Mouse (Mus musculus): ENCODE measurements around the gene Gm28845. TPM values are rescaled to one million over a fixed set of nuclear protein-coding genes. Genes with fewer than 3 reads are reported as not detected.
"Not testable (repeated sequence)": the region's sequence is repeated elsewhere in the genome, so short reads cannot be mapped to it uniquely, and the experiment has no call there.

Gene Gm28845
- total RNA-seq, 2 experiments from 2014 or later: not detected

DNA sequence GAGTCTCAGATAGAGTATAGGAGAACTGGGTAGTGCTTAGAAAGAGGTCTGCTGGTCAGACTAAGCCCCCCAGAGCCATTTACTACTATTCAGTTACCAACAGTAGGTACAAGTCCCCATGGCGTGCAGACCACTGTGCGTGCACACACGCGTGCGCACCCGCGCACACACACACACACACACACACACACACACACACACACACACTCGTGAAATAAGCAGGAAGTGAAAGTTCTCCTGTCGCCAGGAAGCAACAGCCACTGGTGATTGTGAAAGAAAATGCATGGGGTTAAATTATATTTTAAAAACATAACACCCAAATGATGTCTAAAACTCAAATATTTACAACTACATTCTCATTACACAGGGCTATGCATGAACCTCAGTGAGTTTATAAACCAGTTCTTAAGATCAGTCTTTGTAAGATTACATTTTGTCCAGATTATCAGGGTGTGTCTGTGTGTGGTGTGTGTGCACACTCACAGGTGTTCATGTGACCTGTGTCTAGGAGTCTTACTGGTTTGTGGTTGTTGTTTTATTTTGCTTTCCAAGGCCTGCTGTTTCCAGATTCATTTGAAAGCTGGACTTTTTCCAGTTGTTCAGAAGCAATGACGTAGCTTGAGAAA is 11.6 kb downstream of the Gm28845 start:
- no peak for DNase-seq

DNA sequence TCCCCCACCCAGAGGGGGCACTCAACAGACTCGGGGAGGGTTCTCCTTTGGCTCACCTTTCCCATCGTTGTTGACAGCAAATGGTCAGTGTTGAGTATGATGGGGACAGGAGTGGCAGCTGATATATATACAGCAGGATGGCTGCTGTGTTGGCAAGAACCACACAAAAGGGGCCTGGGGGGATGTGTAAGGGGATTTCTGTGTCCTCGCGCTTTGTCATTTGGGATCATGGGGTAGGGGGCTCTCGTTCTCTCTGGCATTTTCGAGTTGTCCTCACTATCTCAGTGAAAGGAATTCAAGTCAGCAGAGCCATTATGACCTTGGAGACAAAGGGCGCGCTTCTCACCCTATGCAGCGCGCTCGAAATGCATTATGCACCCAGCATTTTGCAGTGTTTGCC is 16.1 kb downstream of the Gm28845 start, which contains the start of gene Cryga:
Cryga (minus strand) TSS at position 101 of the 400 bp plus-strand sequence.
- DNase-seq: no peak

DNA sequence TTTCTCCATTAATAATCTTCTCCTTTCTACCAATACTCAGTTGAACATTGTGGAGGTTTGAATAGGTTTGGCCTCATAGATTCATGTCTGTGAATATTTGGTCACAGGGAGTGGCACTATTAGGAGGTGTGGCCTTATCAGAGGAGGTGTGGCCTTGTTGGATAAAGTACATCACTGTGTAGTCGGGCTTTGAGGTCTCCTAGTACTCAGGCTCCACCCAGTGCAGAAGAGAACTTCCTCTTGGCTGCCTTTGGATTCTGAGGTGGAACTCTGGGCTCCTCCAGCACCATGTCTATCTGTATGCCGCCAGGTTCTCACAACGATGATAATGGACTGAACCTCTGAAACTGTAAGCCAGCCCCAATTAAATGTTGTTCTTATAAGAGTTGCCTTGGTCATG is 22.4 kb downstream of the Gm28845 start:
- DNase-seq: no peak

DNA sequence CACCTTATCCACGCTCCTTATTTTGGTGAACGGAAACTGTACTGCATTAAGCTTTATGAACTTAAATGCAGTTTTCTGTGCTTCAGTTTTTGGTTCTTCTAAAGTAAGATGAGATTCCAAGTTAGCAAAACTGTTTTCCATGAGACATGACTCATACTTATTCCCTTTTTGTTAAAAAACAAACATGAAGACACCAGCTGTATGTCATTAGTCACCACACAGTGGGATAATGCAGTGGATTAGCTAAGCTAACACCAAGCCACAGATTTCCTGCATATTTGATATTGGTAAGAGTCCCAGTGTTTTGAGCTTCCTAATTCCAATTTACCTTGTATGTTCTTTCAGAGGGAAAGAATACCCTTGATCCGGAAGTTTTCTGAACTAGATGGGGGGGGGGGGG is 27.8 kb downstream of the Gm28845 start:
- no peak for DNase-seq

DNA sequence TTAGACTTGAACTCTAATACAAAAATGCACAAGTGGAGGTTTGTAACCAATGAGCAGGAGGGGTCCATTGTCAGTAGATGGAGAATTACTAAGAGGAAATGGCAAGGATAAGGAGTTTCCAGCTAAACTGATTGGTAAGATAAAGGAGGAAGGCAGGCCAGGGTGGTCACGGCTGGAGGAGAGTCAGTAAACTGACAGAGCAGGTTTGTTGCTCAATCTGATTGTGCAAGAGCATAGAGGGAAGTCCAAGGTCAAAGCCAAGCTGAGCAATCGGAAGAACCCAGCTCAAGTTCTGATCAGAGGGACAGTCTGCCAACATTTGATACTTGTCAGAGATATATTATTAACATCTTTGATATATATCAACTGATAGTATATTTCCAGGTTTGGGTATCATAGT is 29.0 kb downstream of the Gm28845 start:
- DNase-seq: no peak

DNA sequence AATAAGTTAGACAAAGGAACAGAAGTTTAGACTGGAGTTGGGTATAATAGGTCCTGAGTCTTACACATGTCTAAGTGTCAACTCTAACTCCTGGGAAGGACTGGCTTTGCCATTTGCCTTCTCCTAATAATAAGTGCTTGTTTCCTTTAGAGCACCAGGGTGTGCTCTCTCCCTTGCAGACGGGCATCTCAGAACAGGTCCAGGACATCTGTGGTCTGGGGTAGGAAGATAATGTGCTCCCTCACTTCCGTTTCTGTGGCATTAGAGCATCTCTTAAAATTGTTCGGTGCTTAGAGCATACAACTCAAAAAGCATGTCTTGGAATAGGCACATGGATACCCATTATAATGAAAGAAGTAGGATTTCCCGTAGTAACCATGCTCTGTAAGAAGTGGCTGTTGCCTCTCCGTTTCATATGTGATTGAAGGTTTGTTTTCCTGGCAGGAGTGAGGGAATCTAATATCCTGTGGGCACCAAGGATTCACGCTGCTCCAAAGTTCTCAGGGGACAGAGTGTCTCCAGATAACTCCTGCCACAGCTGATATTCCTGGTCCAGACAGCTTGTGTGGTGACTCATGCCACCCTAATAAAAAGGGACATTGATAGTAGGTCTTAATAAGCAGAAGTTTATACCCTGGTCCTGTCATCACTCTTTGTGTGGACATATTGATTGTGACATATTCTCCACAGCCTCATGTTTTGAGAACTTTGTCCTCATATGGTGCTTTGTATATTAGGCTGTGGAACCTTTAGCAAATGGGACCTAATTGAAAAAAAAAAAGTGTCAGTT is 30.6 kb downstream of the Gm28845 start:
- no peak for DNase-seq

DNA sequence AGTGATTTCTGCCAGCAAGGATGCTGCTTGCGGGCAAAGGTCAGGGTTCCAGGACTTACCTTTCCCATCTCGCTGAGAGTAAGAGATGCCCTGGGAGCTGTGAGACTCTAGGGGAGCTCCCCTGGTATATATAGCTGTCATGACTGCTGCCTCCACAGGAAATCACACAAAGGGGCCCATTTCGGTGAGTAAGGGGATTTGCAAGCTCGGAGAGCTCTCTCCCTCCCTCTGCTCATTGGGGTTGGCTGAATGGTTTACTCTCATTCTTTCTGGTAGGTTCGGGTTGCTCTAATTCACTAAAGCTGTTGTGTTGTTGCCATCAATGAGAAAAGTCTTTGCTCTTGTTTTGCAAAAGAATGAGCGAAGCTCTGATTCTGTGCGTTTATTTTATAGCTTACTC is 37.2 kb downstream of the Gm28845 start, which contains the start of gene Crygb:
Crygb (minus strand) TSS at position 101 of the 400 bp plus-strand sequence.
- no peak for DNase-seq

DNA sequence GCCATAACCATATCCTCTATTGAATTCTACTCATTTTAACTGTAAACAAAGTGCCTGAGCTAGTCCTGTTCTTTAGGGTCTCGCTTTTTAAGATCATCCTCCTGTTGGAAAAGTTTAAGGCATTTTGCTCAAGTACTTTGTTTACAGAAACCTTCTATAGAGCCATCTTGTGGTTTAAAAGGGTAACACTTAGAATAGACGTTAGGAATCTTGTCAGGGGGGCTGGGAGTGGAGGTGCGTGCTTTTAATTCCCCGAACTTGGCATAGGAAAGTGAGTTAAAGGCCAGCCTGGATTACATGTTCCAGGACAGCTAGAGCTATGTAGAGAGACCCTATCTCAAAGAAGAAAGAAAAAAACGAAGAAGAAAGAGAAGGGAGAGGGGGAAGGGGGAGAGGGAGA is 43.8 kb downstream of the Gm28845 start:
- no peak for DNase-seq

DNA sequence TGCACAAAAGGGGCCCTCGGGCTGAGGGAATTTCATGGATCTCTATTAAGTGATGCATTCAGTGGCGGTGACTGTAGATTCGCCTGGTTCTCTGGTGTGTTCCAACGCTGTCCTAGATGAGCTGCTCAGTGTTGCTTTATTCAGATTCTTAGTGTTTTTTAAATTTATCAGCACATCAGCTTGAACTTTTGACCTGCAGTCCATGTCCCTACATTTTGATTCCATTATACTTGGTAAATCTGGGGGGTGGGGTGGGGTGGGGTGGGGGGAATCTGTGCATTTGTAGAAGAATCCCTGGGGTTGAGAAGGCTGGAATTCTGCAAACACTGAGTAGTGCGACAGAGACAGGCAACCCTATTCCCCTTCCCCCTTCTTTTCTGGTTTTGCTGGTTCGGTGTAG is 45.8 kb downstream of the Gm28845 start, which contains the start of gene Crygc:
Crygc (minus strand) TSS at position 101 of the 400 bp plus-strand sequence.
- DNase-seq: no peak

DNA sequence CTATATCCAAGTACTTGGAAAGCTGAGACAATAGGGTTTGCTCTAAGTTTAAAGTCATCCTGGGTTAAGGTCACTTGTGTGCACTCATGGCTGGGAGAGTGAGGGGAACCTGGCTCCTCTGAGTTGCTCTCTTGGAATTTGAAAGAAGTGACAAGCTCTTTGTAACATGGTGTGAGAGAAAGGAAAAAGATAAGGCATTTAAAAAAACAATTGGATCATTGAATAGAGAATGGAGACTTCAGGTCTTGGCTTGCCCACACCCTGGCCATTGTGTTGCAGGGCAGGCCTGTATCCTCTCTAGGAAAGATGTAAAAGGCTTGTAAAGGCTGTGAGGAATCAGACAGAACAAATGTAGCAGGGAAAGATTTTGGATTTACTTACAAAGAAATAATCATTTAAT is 51.5 kb downstream of the Gm28845 start:
- DNase-seq: no peak

DNA sequence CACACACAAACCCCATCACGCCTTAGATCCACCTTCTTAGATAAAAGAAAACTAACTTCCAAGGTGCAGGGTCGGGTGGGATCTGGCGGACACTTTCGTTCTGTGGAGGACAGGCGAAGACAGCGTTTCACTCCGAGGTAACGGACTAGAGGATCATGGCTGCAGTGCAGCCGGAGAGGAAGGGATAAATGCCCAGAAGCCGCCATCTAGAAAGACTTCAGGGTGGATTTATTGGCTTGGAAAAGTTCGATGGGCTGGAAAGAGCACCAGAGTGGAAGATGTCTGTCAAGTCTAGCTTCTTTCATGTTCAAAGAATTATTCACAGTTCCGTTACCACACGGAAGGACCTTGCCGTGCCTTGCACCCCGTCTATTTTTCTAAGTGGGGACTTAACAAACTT is 55.2 kb downstream of the Gm28845 start:
- no peak for DNase-seq

DNA sequence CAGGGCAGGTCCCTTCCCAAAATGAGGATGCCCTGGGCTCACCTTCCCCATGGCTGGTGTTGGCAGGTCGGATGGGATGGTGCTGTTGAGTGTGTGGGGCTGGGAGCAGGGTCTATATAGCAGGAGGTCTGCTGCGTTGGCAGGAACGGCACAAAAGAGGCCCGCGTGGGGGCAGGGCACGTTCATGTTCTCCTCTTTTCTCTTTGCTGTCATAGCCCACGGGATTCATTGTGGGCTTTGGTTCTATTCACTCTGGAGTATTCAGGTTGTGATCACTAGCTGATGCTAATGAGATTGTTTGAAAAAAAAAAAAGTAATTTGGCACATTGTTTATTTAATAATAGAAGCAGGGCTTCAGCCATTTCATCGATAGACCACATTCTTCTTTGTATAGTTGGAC is 56.0 kb downstream of the Gm28845 start, which contains the start of gene Crygd:
Crygd (minus strand) TSS at position 101 of the 400 bp plus-strand sequence.
- DNase-seq: no peak

DNA sequence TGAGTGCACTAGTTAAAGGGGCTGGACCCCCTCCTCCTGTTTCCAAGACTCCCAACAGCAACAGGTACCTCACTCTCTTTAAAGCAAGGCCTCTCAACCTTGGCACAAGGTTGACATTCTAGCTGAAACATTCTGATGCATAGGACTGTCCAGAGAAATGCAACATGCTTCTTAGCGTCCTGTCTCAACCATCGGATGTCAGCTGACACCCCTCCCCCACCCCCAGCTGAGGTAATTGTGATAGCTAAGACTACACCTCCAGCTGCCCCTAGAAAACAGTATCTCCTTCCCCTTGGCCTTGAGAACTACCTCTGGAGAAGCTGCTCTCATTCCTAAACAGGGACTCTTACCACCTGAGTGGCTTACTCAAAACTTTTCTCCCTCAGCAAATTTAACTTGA is 67.2 kb downstream of the Gm28845 start:
- no peak for DNase-seq

DNA sequence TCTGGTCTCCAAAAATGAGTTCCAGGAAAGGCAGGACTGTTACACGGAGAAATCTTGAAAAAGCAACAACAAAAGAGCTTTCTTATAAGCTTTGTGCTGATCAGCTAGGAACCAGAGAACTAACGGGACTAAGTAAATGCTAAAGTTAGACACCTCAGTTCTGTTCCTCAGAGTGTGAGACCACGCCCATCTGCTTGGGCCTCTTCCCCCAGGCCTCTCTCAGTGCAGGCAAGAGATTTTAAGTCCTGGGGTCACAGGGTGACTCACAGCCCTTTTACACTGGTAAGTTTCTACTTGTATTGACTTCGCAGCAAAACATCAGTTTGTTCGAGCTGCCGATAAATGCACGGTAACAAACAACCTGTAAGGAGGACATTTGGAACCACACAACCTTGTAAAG is 67.7 kb downstream of the Gm28845 start:
- no peak for DNase-seq

DNA sequence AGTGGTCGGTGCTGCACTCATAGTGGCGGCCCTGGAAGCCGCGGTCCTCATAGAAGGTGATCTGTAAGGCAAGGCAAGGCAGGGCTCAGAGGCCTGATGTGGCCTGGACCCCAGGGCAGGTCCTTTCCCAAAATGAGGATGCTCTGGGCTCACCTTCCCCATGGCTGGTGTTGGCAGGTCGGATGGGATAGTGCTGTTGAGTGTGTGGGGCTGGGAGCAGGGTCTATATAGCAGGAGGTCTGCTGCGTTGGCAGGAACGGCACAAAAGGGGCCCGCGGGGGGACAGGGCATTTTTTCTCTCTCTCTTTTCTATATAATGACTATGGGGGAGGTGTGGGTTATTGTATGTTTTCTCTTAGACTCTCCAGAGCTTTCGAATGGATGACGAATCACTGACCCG is 68.4 kb downstream of the Gm28845 start, which contains the start of gene Cryge:
Cryge (minus strand) TSS at position 198 of the 400 bp plus-strand sequence.
- DNase-seq: not testable (repeated sequence)

Other genes with a start within 250 kb of the Gm28845 start
- gene Plekhm3, start 162.7 kb downstream of the Gm28845 start, total RNA-seq (2021): 10 to 100 TPM in 1 of 2 experiments, 1 to 10 TPM in 1; 8.3 to 10.2 TPM
- under 1 TPM; 0.52 to 0.55 TPM for gene Akr1cl, start 86.8 kb downstream of the Gm28845 start, total RNA-seq (2021)
- not detected for gene Cryge, start 68.4 kb downstream of the Gm28845 start, total RNA-seq (2021)
- not detected for gene Crygd, start 56.1 kb downstream of the Gm28845 start, total RNA-seq (2021)
- not detected for gene Crygc, start 45.9 kb downstream of the Gm28845 start, total RNA-seq (2021)
- gene Crygb, start 37.3 kb downstream of the Gm28845 start, total RNA-seq (2021): not detected
- gene Cryga, start 16.2 kb downstream of the Gm28845 start, total RNA-seq (2021): not detected
- not detected for gene D630023F18Rik, start 3.7 kb upstream of the Gm28845 start, total RNA-seq (2021)
- gene Idh1, start 66.9 kb upstream of the Gm28845 start, total RNA-seq (2021): 10 to 100 TPM; 41.2 to 43.5 TPM
- 10 to 100 TPM; 17.2 to 18.1 TPM for gene Pikfyve, start 67.1 kb upstream of the Gm28845 start, total RNA-seq (2021)
- not detected for gene Pth2r, start 162.5 kb upstream of the Gm28845 start, total RNA-seq (2021)

All from heart, postnatal 4 days (tissue).